Mouse (Mus musculus) olfactory bulb, adult 2 months (tissue): ENCODE measurements around the gene Elp1. TPM values are rescaled to one million over a fixed set of nuclear protein-coding genes. Genes with fewer than 3 reads are reported as not detected.

ENCODE experiments used
- H3K27ac ChIP-seq: fragments of 200-500 bp; 2 replicates; pipeline ENCODE4 v1.5.1; 2012; ENCODE audit warnings: low read depth, low read length; ENCODE audit not compliant: insufficient read depth
- H3K4me1 ChIP-seq: fragments of 200-500 bp; 2 replicates; pipeline ENCODE4 v1.6.1; 2012; ENCODE audit warnings: low read length; ENCODE audit not compliant: control insufficient read depth, insufficient read depth
- H3K4me3 ChIP-seq: fragments of 200-500 bp; 2 replicates; pipeline ENCODE4 v1.5.1; 2012; ENCODE audit warnings: mild to moderate bottlenecking, low read depth, low read length, moderate library complexity; ENCODE audit not compliant: insufficient read depth
- CTCF ChIP-seq: fragments of 200-500 bp; IDR thresholded peaks from 2 replicates; pipeline ENCODE4 v1.5.1; 2012; ENCODE audit warnings: low read depth, mild to moderate bottlenecking, low read length, moderate library complexity; ENCODE audit not compliant: insufficient read depth
- POLR2A ChIP-seq: fragments of 200-500 bp; IDR thresholded peaks from 2 replicates; pipeline ENCODE4 v1.6.1; 2012; ENCODE audit warnings: mild to moderate bottlenecking, low read depth, low read length, moderate library complexity; ENCODE audit not compliant: insufficient read depth
- WGBS: fragments of 180-500 bp; shearing (Covaris S2); methylation state at CpG from one replicate; pipeline ENCODE4 v1.1.7; 2018; 5-methylcytosine and 5-hydroxymethylcytosine counted together
- polyA plus RNA-seq: library from polyadenylated mRNA; stranded (reverse); fragments of >200 nt; gene quantifications from 2 replicates; pipeline ENCODE4 v1.2.4, GENCODE M21; 2012; ENCODE audit warnings: low replicate concordance; ENCODE audit not compliant: missing spikeins, insufficient read depth, insufficient read length

The Elp1 gene
- polyA plus RNA-seq, 1 experiment = not detected

DNA sequence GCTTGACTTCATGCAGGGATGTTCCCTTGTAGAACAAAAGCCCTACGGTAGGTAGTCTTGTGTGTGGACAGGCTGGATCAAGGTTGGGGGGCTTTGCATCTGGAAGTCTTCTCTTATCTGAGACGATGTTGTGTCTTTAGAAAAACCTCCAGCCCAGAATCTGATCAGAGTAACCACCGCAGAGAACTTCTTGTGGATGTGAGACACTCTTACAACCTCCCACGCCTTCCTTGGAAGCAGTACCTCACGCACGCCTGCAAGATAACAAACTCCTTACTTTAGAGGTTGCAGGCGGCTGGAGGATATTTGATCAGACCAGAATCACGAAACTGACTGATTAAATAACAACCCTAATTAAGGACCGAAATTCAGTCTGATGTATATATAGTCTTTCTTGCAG lies 81.7 kb downstream of the Elp1 start:
- no peak overlapping the region for H3K27ac ChIP-seq
- no peaks in the 10 kb centered on the region; the same call in 1 of the 2 replicates for H3K4me1 ChIP-seq
- no peak for TF ChIP-seq POLR2A
- no peak for TF ChIP-seq CTCF
- no peak overlapping the region for H3K4me3 ChIP-seq
- 77% methylated on average over 9 of the region's 9 CpGs for WGBS

DNA sequence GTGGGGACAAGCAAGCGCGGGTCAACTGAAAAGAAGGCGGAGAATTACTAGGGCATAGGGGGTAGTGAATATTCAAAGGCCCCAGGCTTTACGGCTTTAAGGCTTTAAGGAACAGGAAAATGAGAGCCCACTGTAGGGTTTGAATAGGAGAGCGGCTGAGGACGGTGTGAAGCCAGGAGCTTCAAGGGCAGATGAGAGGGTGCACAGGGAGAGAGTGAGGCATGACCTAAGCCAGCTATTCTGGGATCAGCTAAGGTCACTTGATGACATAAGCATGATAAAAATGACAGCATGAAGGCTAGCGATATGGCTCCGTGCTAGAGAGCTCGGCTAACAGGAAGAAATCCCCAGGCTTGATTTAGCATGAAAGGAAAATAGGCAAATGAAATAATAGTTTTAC lies 82.7 kb downstream of the Elp1 start:
- Histone ChIP-seq H3K27ac (no peak overlapping the region), H3K4me3 (no peak overlapping the region), H3K4me1 (no peaks in the 10 kb centered on the region; the same call in 1 of the 2 replicates)
- WGBS = 83% methylated on average over 9 of the region's 9 CpGs
- TF ChIP-seq POLR2A = no peak
- no peak for TF ChIP-seq CTCF

DNA sequence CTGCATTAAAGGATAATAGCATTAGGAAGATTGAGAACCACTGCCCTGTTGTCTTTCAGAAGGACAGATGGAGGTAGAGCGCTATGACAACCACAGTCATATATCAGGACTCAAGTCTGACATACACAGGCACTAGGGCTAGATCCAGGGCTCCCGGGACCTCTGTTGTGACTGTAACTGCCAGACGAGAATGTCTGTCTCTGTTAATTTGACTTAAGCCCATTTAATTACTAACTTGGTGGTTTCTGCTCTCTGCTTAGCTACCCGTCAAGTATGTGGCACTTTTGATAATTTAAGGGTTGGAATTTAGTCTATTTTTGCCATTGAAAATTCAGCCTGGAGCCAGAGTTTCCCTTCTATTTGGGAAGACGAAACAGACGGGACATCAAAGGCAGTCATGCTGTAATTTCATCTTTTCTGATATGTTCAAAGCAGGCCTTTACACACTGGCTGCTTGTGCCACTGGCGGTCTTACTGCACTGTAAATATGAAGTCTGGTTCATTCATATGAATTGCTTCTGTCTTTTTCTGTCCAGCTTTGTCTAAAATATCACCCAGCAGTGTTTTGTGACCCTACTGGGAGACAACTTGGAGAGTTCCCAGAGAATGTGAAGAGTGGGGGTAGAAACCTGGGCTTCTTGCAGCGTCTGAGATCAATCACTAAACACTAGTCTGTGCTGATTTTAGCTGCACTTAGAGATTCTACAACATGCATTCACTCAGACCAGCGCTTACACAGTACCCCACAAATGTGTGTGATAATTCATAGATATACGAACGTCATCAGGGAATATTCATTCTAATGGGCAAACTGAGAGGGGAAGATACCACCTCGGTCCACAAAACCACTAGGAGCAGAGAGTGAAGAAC lies 83.3 kb downstream of the Elp1 start:
- TF ChIP-seq CTCF (no peak), POLR2A (no peak)
- 59% methylated on average over 12 of the region's 12 CpGs for WGBS
- Histone ChIP-seq H3K4me3 (no peak overlapping the region), H3K27ac (no peak overlapping the region), H3K4me1 (no peaks in the 10 kb centered on the region; the same call in 1 of the 2 replicates)

DNA sequence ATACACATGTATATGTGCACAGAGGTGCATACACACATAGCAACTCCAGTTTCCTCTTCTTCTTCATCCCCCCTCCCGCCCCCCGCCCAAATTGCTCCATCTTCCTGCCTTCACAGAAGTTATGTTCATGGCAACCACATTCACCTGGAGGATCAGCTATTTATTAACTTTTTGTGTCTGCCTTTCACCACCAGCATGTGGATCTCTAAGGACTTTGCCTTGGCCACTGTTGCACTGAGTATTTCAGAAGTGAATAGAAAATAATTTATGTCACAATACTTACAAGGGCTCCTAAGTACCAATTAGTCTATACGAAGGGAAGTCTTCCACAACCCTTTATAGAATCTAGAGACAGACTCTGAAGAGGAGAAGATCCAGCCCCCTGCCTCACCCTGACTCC lies 84.2 kb downstream of the Elp1 start:
- no peak overlapping the region for H3K4me3 ChIP-seq
- WGBS = 81% methylated on average over 3 of the region's 3 CpGs
- no peak overlapping the region for H3K27ac ChIP-seq
- H3K4me1 ChIP-seq = no peaks in the 10 kb centered on the region; the same call in 1 of the 2 replicates
- TF ChIP-seq POLR2A = no peak
- no peak for TF ChIP-seq CTCF

DNA sequence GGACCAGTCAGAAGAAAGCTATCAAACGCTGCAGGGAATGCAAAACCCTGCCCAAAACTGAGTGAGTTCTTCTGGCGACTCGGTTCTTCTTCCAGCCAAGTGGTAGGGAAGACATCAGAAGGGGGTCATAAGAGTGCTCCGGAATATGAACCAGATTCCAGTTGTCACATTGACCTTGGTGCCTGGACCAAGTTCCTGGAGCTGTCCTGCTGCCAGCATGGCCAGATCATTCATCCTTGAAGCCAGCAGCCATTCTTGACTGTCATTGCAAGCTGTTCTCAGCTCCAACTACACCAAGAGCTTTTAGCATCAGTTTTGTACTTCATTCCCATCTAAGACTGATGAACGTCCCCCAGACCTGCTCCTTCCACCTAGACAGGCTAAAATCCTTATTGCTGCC lies 85.3 kb downstream of the Elp1 start:
- Histone ChIP-seq H3K4me1 (no peaks in the 10 kb centered on the region), H3K4me3 (no peak overlapping the region), H3K27ac (no peak overlapping the region)
- 44% methylated on average over 5 of the region's 5 CpGs for WGBS
- TF ChIP-seq POLR2A (no peak), CTCF (no peak)

DNA sequence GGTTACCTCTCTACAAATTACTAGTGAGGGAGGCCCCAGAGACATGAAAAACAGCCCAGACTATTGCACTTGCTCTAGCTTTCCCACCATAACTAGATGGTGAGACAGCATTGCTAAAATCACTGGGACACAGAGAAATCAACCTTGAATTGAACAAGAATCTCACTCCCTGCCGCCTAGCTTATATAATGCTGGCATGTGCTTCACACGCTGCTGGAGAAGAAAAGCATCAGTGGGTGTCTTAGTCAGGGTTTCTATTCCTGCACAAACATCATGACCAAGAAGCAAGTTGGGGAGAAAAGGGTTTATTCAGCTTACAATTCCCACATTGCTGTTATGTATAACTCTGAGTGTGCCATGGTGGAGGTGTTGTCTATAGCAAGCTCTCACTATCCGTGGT lies 89.0 kb downstream of the Elp1 start:
- Histone ChIP-seq H3K4me1 (peaks cover 3% of the 10 kb centered on the region; the same call in 1 of the 2 replicates), H3K4me3 (no peak overlapping the region), H3K27ac (no peak overlapping the region)
- TF ChIP-seq POLR2A (no peak), CTCF (no peak)
- WGBS = 48% methylated on average over 3 of the region's 3 CpGs

DNA sequence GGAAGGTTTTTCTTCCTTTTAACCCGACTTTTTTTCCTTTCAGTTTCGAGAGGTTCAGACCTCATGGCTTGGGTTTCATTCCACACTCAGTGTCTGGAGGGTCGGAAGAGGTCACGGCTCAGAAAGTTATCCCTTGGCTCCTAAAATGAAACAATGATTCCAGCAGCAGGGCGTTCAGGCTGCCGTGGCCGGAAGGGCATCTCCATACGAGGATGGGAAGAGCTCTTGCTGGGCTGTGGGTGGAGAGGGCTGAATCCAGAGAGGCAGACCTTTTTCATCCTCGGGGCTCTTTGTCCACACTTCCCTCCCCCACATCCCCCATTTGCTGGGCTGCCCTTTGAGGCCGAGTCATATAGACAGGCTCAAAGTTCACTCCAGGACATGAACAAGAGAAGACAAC lies 99.9 kb downstream of the Elp1 start:
- TF ChIP-seq POLR2A = no peak
- TF ChIP-seq CTCF = no peak
- H3K27ac ChIP-seq = no peak overlapping the region
- H3K4me1 ChIP-seq = no peaks in the 10 kb centered on the region; the same call in 1 of the 2 replicates
- no peak overlapping the region for H3K4me3 ChIP-seq
- WGBS = 29% methylated on average over 10 of the region's 10 CpGs

Other genes starting within 250 kb of the Elp1 start
- not detected in 2 replicates for gene Gm26657, start 62.3 kb downstream of the Elp1 start, polyA plus RNA-seq
- gene Actl7b, start 60.9 kb downstream of the Elp1 start, polyA plus RNA-seq = not detected in 2 replicates
- not detected in 2 replicates for gene Actl7a, start 58.9 kb downstream of the Elp1 start, polyA plus RNA-seq
- not detected in 2 replicates for gene Fam206a, start within 50 bp of the Elp1 start, polyA plus RNA-seq
- gene Ctnnal1, start 62.9 kb upstream of the Elp1 start, polyA plus RNA-seq = not detected in 2 replicates
- not detected in 2 replicates for gene Tmem245, start 145.1 kb upstream of the Elp1 start, polyA plus RNA-seq
- gene Frrs1l, start 188.1 kb upstream of the Elp1 start, polyA plus RNA-seq = not detected in 2 replicates